Mouse (Mus musculus) midbrain, embryonic 16.5 days (tissue): ENCODE measurements at regions not wholly inside any gene's neighbourhood (a gene's known extent, or its start where the extent isn't known, plus 50 kb on each side); places are given as distances from the start of the nearest gene placed in this dataset.

Experiments
- ATAC-seq: fragments of 200-750 bp; cut with Nextera tagmentation; 2 replicates; pipeline ENCODE4 v1.8.0; 2017; ENCODE audit warnings: moderate TSS enrichment
- H3K27ac ChIP-seq: fragments of 300-500 bp; sonication (generic); 2 replicates; pipeline ENCODE4 v1.5.1; 2014; ENCODE audit warnings: mild to moderate bottlenecking, low read length, mixed read lengths
- H3K27me3 ChIP-seq: fragments of 300-500 bp; sonication (generic); 2 replicates; pipeline ENCODE4 v1.6.1; 2014; ENCODE audit warnings: low read depth, low read length, mixed read lengths; ENCODE audit not compliant: control insufficient read depth, insufficient read depth
- H3K36me3 ChIP-seq: fragments of 300-500 bp; sonication (generic); 2 replicates; pipeline ENCODE4 v1.6.1; 2014; ENCODE audit warnings: mild to moderate bottlenecking, low read length, moderate library complexity, mixed read lengths; ENCODE audit not compliant: control insufficient read depth, insufficient read depth
- H3K4me1 ChIP-seq: fragments of 300-500 bp; sonication (generic); 2 replicates; pipeline ENCODE4 v1.6.1; 2014; ENCODE audit warnings: mild to moderate bottlenecking, low read length, mixed read lengths; ENCODE audit not compliant: control insufficient read depth, insufficient read depth
- H3K4me2 ChIP-seq: fragments of 300-500 bp; sonication (generic); 2 replicates; pipeline ENCODE4 v1.6.1; 2014; ENCODE audit warnings: mild to moderate bottlenecking, low read length, mixed read lengths
- H3K4me3 ChIP-seq: fragments of 300-500 bp; sonication (generic); 2 replicates; pipeline ENCODE4 v1.5.1; 2014; ENCODE audit warnings: low read depth, mild to moderate bottlenecking, low read length, moderate library complexity, mixed read lengths
- H3K9ac ChIP-seq: fragments of 300-500 bp; sonication (generic); 2 replicates; pipeline ENCODE4 v1.6.1; 2014; ENCODE audit warnings: low read depth, low read length, mixed read lengths
- H3K9me3 ChIP-seq: fragments of 300-500 bp; sonication (generic); replicated peaks from 2 replicates; pipeline ENCODE4 v1.6.1; 2014; ENCODE audit warnings: mild to moderate bottlenecking, low read length, mixed read lengths; ENCODE audit not compliant: control insufficient read depth, poor library complexity, severe bottlenecking
- WGBS: fragments of 180-500 bp; shearing (Covaris S2); extraction: QIAGEN DNeasy Blood & Tissue Kit; methylation state at CpG from one replicate; pipeline ENCODE4 v1.1.7; 2014; 5-methylcytosine and 5-hydroxymethylcytosine counted together

GRCm38 (mm10) chr17:45209387-45209663, 224.2 kb downstream of the Cdc5l start:
- Histone ChIP-seq H3K9ac (no peak overlapping the region), H3K4me2 (no peak overlapping the region), H3K27ac (no peak overlapping the region), H3K27me3 (no peaks in the 10 kb centered on the region), H3K4me1 (0 out of 2 replicates have a peak, but pooled peaks cover 4% of the 10 kb centered on the region), H3K4me3 (no peak overlapping the region), H3K36me3 (no peaks in the 10 kb centered on the region), H3K9me3 (no peaks in the 10 kb centered on the region)
- 36% methylated on average over 3 of the region's 3 CpGs for WGBS
- no peak for ATAC-seq

- no peak overlapping the region for H3K4me2 ChIP-seq
- no peaks in the 10 kb centered on the region for H3K36me3 ChIP-seq
- WGBS = 34% methylated on average over 14 of the region's 14 CpGs
- no peaks in the 10 kb centered on the region for H3K9me3 ChIP-seq
- H3K9ac ChIP-seq = no peak overlapping the region
- 0 out of 2 replicates have a peak, but pooled peaks cover 4% of the 10 kb centered on the region for H3K4me1 ChIP-seq
- no peak overlapping the region for H3K4me3 ChIP-seq
- no peaks in the 10 kb centered on the region for H3K27me3 ChIP-seq
- H3K27ac ChIP-seq = no peak overlapping the region
- ATAC-seq = peak; percentile 28; the same call in 1 of the 2 replicates
Measured at GRCm38 (mm10) chr17:45208596-45209386, 224.7 kb downstream of the Cdc5l start.

- H3K27me3 ChIP-seq = no peaks in the 10 kb centered on the region
- H3K4me2 ChIP-seq = no peak overlapping the region
- H3K4me1 ChIP-seq = no peaks in the 10 kb centered on the region
- 96% methylated on average over 6 of the region's 6 CpGs for WGBS
- no peak for ATAC-seq
- H3K9ac ChIP-seq = no peak overlapping the region
- H3K9me3 ChIP-seq = 0 out of 2 replicates have a peak, but pooled peaks cover 3% of the 10 kb centered on the region
- H3K36me3 ChIP-seq = no peaks in the 10 kb centered on the region
- no peak overlapping the region for H3K27ac ChIP-seq
- H3K4me3 ChIP-seq = no peak overlapping the region
Measured at GRCm38 (mm10) chr17:45195779-45196178, 237.8 kb downstream of the Cdc5l start.

GRCm38 (mm10) chr17:45194786-45195281, 238.7 kb downstream of the Cdc5l start:
- no peak for ATAC-seq
- Histone ChIP-seq H3K27ac (no peak overlapping the region), H3K4me3 (no peak overlapping the region), H3K27me3 (no peaks in the 10 kb centered on the region), H3K9me3 (0 out of 2 replicates have a peak, but pooled peaks cover 3% of the 10 kb centered on the region), H3K9ac (no peak overlapping the region), H3K36me3 (no peaks in the 10 kb centered on the region), H3K4me2 (no peak overlapping the region), H3K4me1 (no peaks in the 10 kb centered on the region)
- 73% methylated on average over 13 of the region's 13 CpGs for WGBS

- no peak overlapping the region for H3K4me3 ChIP-seq
Measured at GRCm38 (mm10) chr17:45193456-45194025, 240.0 kb downstream of the Cdc5l start.

GRCm38 (mm10) chr17:45187402-45187801, 246.1 kb downstream of the Cdc5l start:
- no peaks in the 10 kb centered on the region for H3K36me3 ChIP-seq
- no peaks in the 10 kb centered on the region for H3K4me1 ChIP-seq
- H3K27me3 ChIP-seq = no peaks in the 10 kb centered on the region
- H3K9me3 ChIP-seq = 0 out of 2 replicates have a peak, but pooled peaks cover 3% of the 10 kb centered on the region
- H3K4me2 ChIP-seq = no peak overlapping the region
- 79% methylated on average over 7 of the region's 7 CpGs for WGBS
- no peak overlapping the region for H3K4me3 ChIP-seq
- ATAC-seq = no peak
- H3K27ac ChIP-seq = no peak overlapping the region
- no peak overlapping the region for H3K9ac ChIP-seq

More at GRCm38 (mm10) chr17:45193456-45194025, 240.0 kb downstream of the Cdc5l start:
- 0 out of 2 replicates have a peak, but pooled peaks have one; percentile 56 for ATAC-seq
- no peaks in the 10 kb centered on the region for H3K36me3 ChIP-seq
- no peak overlapping the region for H3K9ac ChIP-seq
- WGBS = 65% methylated on average over 11 of the region's 11 CpGs
- H3K27ac ChIP-seq = no peak overlapping the region
- H3K9me3 ChIP-seq = 0 out of 2 replicates have a peak, but pooled peaks cover 3% of the 10 kb centered on the region
- no peak overlapping the region for H3K4me2 ChIP-seq
- H3K27me3 ChIP-seq = no peaks in the 10 kb centered on the region
- no peaks in the 10 kb centered on the region for H3K4me1 ChIP-seq

GRCm38 (mm10) chr17:45176340-45176739, 257.2 kb downstream of the Cdc5l start:
- H3K9ac ChIP-seq = no peak overlapping the region
- no peak overlapping the region for H3K4me3 ChIP-seq
- no peaks in the 10 kb centered on the region for H3K36me3 ChIP-seq
- no peak overlapping the region for H3K4me2 ChIP-seq
- WGBS = 81% methylated on average over 4 of the region's 4 CpGs
- H3K4me1 ChIP-seq = no peaks in the 10 kb centered on the region
- H3K27ac ChIP-seq = no peak overlapping the region
- ATAC-seq = no peak
- H3K9me3 ChIP-seq = no peaks in the 10 kb centered on the region; the same call in 1 of the 2 replicates
- H3K27me3 ChIP-seq = no peaks in the 10 kb centered on the region

- ATAC-seq = no peak
- no peak overlapping the region for H3K4me2 ChIP-seq
- no peaks in the 10 kb centered on the region for H3K27me3 ChIP-seq
- peaks cover 10% of the 10 kb centered on the region; the same call in 1 of the 2 replicates for H3K4me1 ChIP-seq
- H3K27ac ChIP-seq = 0 out of 2 replicates have a peak overlapping the region, but pooled peaks have one; percentile 10
- H3K9me3 ChIP-seq = no peaks in the 10 kb centered on the region
- WGBS = 47% methylated on average over 10 of the region's 10 CpGs
- H3K9ac ChIP-seq = no peak overlapping the region
- H3K4me3 ChIP-seq = no peak overlapping the region
- no peaks in the 10 kb centered on the region for H3K36me3 ChIP-seq
Measured at GRCm38 (mm10) chr17:45169257-45169994, 264.1 kb downstream of the Cdc5l start.
